Mouse (Mus musculus) ovary, postnatal 10 days (tissue): ENCODE data around the gene Pgam5.
A peak's percentile ranks its signal among the peaks of the same experiment; 100 is the strongest.

Experiments
- DNase-seq: peaks from one replicate; pipeline ENCODE4 v3.0.0; 2022; ENCODE audit warnings: low spot score

Pgam5 gene

DNA sequence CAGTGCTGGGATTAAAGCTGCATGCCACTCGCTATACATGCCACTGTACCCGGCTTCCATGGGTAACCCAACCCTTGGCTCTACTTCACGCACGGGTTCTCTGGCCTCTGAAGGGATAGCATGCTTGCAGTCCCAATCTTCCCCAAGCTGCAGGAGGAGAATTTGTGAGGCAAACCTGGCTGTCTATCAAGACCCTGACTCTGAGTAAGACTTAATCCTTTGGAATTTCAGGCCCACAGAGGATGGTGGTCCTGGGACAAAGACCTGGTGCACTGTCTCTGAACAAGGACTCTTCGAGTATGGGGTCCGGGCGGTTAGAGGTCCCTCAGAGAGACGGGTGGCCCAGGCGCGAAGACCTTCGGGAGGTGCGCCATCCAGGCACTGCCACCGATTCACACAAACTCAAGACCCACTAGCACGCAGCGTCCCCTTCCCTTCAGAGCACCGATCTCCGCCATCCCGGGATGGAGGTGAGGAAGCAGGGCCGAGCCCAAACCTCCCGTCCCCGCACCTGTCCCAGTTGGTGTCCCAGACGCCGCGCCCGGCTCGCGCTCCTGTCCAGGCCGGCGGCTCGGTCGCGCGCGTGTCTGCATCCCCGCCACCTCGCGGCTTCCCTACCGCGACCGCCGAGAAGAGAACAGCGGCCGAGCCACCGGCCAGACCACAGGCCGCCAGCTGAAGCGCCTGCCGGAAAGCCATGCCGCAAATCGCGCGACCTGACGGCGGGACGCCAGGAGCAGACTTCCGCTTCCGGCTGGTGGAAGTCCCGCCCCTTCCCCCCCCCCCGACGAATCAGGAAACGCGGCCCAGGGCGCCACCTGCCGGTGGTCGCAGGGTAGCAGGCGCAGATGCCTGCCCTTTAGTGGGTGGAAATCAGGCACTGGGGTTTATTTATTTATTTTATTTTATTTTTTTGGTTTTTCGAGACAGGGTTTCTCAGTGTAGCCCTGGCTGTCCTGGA is at the start of gene Pgam5:
Gene Pgam5 (minus strand): TSS at position 773 of the 961 bp plus-strand sequence.
- peak; percentile 72 for DNase-seq

DNA sequence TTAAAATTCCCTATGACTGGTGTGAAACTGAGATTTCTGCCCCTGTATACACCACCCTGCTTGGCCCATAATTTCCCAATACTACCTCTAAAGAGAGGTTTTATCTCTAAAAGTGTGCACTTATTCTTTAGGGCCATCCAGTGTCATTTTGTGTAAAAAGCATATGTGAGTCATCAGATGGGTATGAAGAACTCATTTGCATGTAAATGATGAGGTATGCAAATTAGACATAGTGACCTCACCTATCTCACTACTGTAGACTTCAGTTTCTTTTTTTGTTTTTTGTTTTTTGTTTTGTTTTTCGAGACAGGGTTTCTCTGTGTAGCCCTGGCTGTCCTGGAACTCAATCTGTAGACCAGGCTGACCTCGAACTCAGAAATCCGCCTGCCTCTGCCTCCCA is 43.4 kb upstream of the Pgam5 start:
- DNase-seq, result no peak

DNA sequence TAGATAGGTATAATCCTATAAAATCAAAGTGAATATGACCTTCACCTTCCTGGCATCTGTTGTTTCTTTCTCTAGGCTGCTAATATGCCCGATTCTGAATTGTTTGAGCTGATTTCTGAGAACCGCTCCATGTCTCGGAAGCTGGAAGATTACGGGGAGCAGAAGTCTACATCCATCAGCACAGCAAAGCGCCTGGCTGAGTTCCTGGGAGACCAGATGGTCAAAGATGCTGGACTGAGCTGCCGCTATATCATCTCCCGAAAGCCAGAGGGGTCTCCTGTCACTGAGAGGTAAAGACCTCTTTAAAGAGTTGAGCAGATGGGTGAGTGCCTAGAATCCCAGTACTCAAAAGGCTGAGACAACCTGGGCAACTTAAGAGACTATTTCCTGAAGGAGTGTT is 39.1 kb upstream of the Pgam5 start:
- no peak for DNase-seq

DNA sequence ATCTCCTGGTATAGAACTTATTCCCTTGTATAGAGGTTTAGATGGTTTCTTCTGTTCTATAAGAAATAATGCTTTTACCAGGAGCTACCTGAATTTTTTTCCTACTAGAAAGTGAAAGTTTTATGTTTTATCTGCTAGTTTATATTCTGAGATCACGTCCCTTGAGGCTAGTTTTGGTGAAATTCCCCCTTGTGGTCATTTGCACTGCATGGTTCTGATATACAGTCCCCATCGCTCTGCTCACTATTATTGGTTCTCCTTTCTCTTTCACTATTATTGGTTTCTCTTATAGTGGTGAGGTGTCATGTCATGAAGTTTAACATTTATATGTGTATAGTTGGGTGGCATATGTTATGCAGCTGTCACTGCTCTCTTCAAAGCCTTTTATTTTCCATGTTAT is 30.9 kb upstream of the Pgam5 start:
- no peak for DNase-seq

DNA sequence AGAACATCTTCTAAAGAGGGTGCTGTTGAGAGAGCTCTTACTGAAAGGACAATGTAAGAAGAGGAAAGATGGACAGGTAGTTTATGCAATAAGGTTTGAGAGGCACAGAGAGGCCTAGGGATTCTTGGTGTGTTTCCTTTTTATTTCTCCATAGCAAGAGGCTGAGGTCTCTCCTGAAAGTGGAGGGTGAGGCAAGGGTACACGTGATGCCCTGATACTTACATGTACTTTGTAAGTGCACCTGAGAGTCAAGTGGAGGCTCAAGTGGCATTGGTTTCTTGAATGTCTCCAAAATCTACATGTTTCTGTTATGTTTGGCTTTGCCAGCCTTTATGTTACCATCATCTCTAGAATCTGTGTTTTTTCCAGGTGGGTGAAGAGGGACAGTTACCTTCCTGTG is 26.9 kb upstream of the Pgam5 start:
- DNase-seq, result no peak

DNA sequence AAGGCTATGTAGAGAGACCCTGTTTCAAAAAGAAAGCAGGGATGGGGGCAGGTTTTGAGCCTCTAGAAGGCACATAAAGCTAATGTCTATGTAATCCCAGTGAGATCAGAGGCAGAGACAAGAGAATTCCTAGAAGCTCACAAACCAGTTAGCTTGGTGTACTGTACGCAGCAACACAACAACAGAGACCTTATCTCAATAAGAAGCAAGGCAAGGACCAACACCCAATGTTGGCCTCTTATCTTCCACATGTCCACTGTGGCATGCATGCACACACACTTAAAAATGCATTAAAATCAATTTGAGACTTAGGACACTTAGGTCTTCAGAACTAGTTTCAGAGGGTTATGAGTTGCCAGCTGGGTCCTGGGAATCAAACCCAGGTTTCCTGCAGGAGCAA is 21.9 kb upstream of the Pgam5 start:
- DNase-seq, result no peak

DNA sequence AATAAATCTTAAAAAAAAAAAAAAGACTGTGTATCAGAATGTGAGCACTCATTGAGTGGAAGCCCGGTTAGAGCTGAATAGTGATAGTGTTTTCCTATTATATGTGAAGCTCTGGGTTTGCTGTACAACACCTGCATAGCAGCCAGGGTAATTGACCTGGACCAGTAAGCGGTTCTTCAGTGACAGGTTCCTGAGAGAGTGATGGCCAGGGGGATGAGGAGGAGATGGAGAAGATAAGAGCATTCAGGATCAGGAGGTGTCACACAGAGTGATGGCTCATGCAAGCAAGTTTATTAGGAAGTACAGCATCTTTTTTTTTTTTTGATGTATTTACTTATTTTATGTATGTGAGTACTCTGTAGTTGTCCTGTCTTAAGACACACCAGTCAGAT is 17.4 kb upstream of the Pgam5 start:
- DNase-seq, result no peak

DNA sequence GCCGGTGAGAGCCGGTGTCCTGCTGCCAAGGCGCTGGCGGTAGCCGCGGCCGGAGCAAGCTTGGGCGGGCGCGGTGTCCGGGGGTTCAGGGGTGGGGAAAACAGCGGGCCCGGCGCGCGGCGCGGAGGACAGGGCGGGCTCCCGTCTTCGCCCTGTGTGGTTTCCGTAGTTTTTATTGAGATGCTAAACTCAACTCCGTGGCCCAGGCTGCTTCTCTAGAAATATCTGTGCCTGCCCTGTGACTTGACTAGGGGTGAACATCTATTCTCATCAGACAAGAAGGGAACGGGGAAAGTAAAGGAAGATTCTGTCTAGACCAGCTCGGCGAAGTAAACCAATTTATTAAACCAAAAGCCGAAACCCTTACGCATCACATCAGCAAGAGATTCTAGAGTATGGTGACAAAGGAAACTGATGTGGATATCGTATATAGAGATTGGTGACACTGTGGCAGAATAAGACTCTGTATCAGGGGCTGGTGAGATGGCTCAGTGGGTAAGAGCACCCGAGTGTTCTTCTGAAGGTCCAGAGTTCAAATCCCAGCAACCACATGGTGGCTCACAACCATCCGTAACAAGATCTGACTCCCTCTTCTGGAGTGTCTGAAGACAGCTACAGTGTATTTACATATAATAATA is 16.9 kb upstream of the Pgam5 start:
- no peak for DNase-seq

DNA sequence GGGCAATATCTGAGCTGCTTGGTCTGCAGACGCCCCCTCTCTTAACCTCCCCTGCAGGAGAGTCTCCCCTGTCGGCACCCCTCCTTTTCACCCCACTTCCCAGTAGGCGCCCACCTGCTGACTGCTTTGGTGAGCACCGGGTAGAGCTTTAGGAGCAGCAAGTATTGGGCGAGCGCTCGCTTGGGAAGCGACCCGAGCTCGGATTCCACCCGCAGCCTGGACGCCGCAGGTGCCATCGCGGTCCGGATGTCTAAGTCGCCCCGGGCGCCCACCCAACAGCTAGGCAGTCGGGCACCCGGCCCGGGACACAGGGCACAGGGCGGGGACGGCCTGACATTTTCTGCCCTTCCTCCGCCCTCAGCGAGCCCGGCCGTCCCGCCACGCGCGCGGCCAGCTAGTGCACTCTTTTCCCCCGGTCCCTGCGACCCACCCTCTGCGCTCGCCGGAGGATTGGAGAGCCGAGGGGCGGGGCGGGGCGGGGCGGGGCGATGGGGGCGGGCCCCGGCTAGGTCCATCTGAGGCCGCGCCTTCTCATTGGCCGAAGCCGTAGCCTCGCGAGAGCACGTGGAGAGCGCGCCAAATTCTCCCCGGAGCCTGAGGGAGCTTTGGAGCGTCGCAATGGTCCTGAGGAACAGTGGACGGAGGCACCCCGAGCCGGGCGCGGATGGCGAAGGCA is 16.2 kb upstream of the Pgam5 start, which contains the start of the genes Pxmp2 and Pole:
Gene Pxmp2 (minus strand): TSS at position 417 of the 676 bp plus-strand sequence.
Gene Pole (plus strand): TSS at position 537 of the 676 bp plus-strand sequence.
- DNase-seq, result peak; percentile 81

DNA sequence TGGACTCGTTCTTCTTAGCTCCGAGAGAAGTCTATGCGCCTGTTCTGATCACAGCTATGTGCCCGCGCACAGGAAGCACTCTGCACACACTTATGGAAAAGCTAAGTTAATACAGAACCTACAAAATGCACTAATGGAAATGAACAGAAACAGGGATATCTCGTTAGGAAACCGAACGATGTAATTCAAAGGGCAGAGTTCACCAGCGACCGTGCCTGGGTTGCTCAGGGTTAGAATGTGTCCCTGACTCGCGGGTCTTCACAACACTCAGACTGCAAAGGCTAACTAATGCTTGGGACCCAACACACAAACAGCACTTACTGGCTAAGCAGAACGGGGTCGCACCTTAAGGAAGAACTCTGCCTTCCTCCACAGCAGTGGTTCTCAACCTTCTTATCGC is 15.4 kb upstream of the Pgam5 start:
- no peak for DNase-seq

DNA sequence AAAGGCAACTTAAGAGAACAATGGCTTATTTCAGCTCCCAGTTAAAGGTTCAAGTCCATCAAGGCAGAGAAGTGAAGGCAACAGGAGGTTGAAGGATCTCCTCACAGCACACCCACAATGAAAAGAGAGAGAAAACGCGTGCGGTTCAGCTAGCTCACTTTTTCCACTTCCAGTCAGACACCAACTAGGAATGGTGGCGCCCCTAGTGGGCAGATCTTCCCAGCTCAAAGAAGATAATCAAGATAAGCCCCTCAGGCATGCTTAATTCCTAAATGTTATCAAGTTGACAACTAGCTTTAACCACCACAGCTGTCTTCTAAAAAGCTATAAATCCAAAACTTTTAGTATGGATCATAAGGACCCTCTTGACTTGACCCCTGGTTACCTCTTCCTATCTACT is 14.8 kb upstream of the Pgam5 start:
- no peak for DNase-seq

DNA sequence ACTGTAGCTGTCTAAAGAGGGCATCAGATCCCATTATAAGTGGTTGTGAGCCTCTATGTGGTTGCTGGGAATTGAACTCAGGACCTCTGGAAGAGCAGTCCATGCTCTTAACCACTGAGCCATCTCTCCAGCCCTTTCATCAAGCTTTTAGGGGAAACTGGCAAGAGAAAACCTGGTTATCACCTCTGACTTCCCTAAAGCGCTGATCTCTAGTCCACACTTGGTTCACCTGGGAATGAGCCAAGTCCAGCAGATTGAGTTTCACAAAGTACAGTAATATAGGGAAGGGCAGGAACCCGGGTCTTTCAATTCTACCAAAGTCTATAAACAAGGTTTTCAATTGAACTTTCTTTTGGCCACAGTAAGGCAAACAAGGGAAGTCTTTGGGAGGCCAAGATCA is 12.3 kb upstream of the Pgam5 start:
- no peak for DNase-seq

DNA sequence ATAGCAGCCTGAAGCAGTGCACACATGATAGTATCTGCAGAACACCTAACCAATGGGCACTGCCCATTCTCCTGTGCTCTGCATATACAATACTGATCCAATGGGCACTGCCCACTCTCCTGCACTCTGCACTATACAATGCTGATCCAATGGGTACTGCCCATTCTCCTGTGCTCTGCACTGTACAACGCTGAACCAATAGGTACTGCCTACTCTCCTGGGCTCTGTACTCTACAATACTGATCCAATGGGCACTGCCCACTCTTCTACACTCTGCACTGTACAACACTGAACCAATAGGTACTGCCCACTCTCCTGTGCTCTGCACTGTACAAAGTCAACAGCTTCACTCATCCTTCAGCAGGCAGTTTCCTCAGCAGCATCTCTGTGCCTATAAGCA is 7.2 kb upstream of the Pgam5 start:
- no peak for DNase-seq

DNA sequence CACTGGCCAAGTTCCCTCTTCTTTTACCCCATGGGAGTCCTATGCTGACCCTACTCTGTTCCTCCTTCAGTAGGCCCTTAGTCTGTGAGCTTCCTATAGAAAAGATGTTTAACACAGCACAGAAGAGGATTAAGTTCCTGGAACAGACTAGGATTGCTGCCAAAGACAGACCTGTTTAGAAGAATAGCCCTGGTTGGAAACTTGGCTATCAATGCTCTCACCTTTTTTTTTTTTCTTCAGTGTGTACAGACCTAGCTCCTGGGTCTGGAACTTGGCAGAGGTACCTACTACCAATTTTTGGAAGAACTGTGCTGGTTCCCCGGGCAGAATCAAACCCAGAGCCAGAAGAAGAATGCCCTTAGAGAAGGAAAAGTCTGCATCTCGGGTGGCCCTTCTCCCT is 6.7 kb upstream of the Pgam5 start:
- no peak for DNase-seq

DNA sequence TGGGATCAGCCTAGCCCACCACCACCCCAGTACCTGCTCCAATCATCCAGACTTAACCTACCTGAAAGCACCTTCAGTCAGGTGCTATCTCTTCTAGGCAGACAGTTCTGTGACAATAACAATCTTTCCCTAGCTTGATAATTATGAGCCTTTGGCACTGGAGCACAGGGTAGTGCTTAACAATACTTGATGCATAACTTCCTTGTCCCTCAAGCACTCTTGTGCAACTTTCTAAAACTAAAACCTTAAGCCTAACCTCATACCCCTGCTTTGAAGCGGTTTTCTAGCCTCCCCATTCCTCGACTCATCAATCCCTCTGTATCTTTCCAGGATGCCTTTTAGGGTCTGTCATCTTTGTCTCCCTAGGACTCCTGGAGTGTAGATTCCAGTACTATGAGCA is 5.1 kb upstream of the Pgam5 start:
- no peak for DNase-seq

DNA sequence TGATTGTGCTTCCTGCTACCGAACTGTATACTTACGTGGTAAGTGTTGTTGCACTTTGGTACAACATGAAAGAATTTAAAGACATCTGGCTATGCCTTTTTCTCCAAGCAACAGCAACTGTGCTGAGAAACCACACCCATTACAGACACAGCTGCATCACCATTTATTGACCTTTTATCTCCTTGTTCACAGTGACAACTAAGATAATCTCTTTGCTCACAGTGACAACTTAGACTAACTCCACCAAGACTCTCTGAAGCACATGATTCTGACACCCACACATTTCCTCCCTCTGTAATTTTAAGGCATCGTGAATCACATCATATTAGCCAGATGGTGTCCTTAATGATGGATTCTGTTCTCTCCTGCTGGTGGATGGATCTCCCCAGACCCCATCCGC is 4.4 kb upstream of the Pgam5 start:
- no peak for DNase-seq

DNA sequence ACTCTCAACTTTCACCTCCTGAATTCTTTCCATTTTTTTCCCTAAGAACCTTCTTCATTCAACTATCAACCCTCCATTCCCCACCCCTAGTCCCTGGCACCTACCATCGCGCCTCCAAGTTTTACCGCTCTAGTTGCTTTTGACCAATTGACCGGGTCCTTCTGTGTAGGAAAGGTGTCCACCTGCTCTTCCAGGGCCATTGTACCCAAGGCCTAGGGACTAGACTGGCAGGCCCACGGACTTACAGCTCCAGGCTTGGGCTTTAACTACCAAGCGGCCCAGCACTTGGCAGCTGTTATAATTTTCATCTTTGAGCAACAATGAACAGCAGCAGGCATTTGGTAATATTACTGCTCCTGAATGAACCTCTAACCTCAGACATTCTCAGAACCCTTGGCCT is 529 bp upstream of the Pgam5 start:
- no peak for DNase-seq

DNA sequence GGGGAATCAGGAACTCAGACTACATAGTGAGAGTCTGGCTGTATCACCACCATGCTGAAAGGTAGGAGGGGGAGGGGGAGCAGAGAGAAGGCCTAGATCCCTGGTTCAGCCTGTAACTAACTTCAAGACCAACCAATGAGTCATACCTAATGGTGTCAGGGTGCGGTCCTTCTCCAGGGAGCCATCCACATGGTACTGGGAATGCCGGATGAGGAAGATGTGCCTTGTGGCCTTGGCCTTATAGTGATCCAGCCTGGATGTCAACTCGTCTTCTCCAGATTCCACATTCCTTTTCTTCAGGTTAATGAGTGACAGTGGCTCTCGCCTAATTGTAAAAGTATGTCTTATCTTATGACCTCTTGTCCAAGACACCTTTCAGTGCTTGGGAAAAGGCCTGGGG is 2.8 kb downstream of the Pgam5 start:
- no peak for DNase-seq

DNA sequence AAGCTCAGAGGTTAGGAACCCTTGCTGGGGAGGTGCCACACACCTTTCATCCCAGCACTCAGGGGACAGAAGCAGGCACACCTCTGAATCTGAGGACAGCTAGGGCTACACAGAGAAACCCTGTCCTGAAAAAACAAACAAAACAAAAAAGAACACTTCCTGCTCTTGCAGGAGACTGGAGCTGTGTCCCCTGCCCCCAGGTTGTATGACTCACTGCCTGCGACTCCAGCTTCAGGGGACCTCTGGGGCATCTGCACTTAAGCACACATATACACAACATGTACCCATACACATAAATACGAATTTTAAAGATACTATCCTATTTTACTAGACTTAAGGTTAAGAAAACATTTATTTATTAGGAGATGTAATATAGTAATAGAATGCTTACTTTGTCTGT is 25.6 kb downstream of the Pgam5 start:
- no peak for DNase-seq

DNA sequence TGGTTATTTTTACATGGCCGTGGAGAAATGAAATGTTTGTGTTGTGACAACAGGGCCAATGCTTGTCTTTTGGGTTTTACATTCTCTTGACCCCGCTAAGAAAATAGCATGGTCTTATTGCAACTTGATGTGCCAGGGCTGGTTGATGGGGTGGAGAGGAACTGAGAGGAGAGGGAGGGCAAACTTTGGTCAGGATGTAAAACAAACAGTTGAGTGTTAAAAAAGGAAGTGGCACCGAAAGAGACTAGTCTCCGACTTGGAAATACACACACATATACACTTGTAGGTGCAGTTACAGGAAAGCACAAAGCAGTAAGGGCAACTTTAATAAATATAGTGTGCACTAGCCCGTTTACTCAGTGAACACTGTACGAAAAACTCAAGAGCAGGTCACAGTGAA is 37.4 kb downstream of the Pgam5 start:
- no peak for DNase-seq

DNA sequence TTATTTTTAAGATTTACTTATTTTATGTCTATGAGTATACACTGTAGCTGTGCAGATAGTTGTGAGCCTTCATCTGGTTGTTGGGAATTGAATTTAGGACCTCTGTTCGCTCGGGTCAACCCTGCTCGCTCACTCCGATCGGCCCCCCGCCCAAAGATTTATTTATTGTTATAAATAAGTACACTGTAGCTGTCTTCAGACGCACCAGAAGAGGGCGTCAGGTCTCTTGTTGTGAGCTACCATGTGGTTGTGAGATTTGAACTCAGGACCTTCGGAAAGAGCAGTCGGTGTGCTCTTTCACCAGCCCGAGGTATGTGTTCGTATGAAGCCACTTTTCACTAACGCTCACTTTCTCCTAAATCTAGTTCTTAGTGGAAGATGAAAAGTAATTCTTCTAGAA is 38.1 kb downstream of the Pgam5 start:
- DNase-seq, result no peak

DNA sequence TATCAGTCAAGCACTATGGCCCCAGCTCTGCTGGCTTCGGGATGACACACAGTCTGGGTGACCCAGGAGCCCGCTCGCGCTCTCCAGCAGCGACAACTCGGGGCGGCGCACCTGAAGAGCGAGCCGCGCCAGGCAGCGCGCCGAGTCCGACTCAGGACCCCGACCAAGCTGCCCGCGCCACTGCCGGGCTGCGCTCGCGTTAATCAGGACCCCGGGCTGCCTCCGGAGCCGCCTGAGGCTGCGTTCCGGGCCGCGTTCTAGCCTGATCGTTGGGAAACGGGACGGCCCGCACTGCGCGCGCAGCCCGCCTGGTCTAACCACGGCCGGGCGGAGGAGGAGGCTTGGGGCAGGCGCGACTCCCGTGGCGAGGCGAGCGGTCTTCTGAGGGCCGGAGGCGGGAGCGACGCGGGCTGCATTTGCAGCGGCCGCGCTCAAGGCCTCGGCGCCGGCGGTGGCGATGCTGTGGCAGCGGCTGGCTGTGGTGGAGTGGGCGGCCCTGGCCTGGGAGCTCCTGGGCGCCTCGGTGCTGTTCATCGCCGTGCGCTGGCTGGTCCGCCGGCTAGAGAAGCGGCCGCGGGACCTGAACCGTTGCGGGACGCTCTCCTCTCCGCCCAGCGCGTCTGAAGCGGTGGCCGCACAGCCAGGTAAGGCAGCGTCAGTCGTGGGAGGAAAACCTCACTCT is 38.8 kb downstream of the Pgam5 start, which contains the start of gene Ankle2:
Gene Ankle2 (plus strand): TSS at position 225 of the 682 bp plus-strand sequence.
- DNase-seq, result peak; percentile 93
